8 mouse cellular contexts compared by ENCODE assay signal in the genomic region with DNA sequence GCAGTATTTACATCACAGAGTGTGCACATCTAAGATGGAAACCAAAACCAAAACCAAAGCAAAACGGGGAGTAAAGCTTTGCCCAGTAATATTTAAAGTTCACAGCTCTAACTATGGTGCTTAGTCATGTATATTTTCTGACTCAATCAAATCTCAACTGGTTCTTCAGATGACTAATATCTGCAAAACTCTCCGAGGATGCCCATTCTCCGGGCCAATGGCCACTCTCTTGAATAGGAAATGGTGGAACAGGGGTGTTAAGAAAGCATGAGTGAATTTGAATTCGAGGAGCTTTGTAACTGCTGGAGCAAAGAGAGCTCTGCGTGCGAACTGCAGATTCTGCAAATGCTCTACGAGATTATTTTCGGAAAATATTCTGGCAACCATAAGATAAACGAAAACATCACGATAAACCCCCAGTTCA. TPM values are rescaled to one million over a fixed set of nuclear protein-coding genes. Genes with fewer than 3 reads are reported as not detected.
DNase-seq lines count a peak whose midpoint lies in the region; ATAC-seq and TF ChIP-seq lines count a peak whose summit lies in the region.

No protein-coding gene starts in this region.

- peaks cover 6% of the 10 kb centered on the region for H3K36me3 ChIP-seq in spleen, adult 2 months (ENCODE audit: control insufficient read depth, insufficient read depth, low read length)
- peaks cover 2% of the 10 kb centered on the region; the same call in 1 of the 2 replicates for H3K36me3 ChIP-seq in erythroblast, embryonic 14.5 days (ENCODE audit: control insufficient read depth)
- peaks cover 4% of the 10 kb centered on the region; the same call in 1 of the 2 replicates for H3K36me3 ChIP-seq in intestine, embryonic 16.5 days (ENCODE audit: control insufficient read depth, insufficient read depth, low read length)
- H3K36me3 ChIP-seq in midbrain, embryonic 11.5 days (ENCODE audit: control insufficient read depth, insufficient read depth, low read length) = peaks cover 9% of the 10 kb centered on the region; the same call in 1 of the 2 replicates

- peak overlapping the region; percentile 13; the same call in 1 of the 2 replicates for H3K27ac ChIP-seq in spleen, adult 2 months (ENCODE audit: insufficient read depth, low read length)
- peak overlapping the region; percentile 90 for H3K27ac ChIP-seq in intestine, embryonic 16.5 days (ENCODE audit: low read length)
- H3K27ac ChIP-seq in midbrain, embryonic 11.5 days (ENCODE audit: low read depth, low read length) = no peak overlapping the region

- TF ChIP-seq CTCF in spleen, adult 2 months (IDR thresholded peaks at IDR 0.05; ENCODE audit: extremely low read depth, insufficient read depth, insufficient read length, insufficient replicate concordance) = no peak

- no peaks in the 10 kb centered on the region for H3K27me3 ChIP-seq in spleen, adult 2 months (ENCODE audit: control insufficient read depth, insufficient read depth, low read length)
- H3K27me3 ChIP-seq in erythroblast, embryonic 14.5 days (ENCODE audit: control insufficient read depth) = no peaks in the 10 kb centered on the region
- H3K27me3 ChIP-seq in intestine, embryonic 16.5 days (replicated peaks; ENCODE audit: control insufficient read depth, insufficient read depth, low read length) = no peaks in the 10 kb centered on the region
- H3K27me3 ChIP-seq in midbrain, embryonic 11.5 days (ENCODE audit: control insufficient read depth, insufficient read depth, low read length) = no peaks in the 10 kb centered on the region

- under 1% methylated on average over 10 of the region's 10 CpGs for WGBS in spleen, adult 2 months
- under 1% methylated on average over 10 of the region's 10 CpGs for WGBS in intestine, embryonic 16.5 days
- 2% methylated on average over 10 of the region's 10 CpGs for WGBS in midbrain, embryonic 11.5 days

- H3K4me3 ChIP-seq in spleen, adult 2 months (ENCODE audit: extremely low read depth, insufficient read depth, insufficient read length) = peak overlapping the region; percentile 71
- H3K4me3 ChIP-seq in erythroblast, embryonic 14.5 days (replicated peaks) = peak overlapping the region; percentile 66
- peak overlapping the region; percentile 80 for H3K4me3 ChIP-seq in intestine, embryonic 16.5 days (ENCODE audit: low read length)
- H3K4me3 ChIP-seq in midbrain, embryonic 11.5 days (ENCODE audit: low read depth, low read length) = peak overlapping the region; percentile 58

- peak overlapping the region; percentile 86 for H3K9ac ChIP-seq in intestine, embryonic 16.5 days (ENCODE audit: low read depth, low read length)
- peak overlapping the region; percentile 71 for H3K9ac ChIP-seq in midbrain, embryonic 11.5 days (ENCODE audit: low read length)

- no peaks in the 10 kb centered on the region for H3K9me3 ChIP-seq in erythroblast, embryonic 14.5 days (ENCODE audit: control insufficient read depth, low read length)
- H3K9me3 ChIP-seq in intestine, embryonic 16.5 days (ENCODE audit: control insufficient read depth, low read length) = no peaks in the 10 kb centered on the region
- H3K9me3 ChIP-seq in midbrain, embryonic 11.5 days (ENCODE audit: control insufficient read depth, low read length) = no peaks in the 10 kb centered on the region

- ATAC-seq in intestine, embryonic 16.5 days = peak; percentile 61
- ATAC-seq in midbrain, embryonic 11.5 days (ENCODE audit: low FRiP score) = peak; percentile 63

- peak; percentile 40 for DNase-seq in adrenal gland, adult 2 months
- DNase-seq in adrenal gland, postnatal 4 days (ENCODE audit: low spot score in 2 of 2) = no peak
- DNase-seq in spleen, adult 2 months (ENCODE audit: low read depth in 1 of 2, low spot score in 2 of 2) = peak in 1 of 2 experiments; percentile 15
- DNase-seq in spleen, postnatal 10 days (ENCODE audit: low spot score in 2 of 2) = no peak
- no peak for DNase-seq in midbrain, embryonic 11.5 days (ENCODE audit: low spot score, missing footprints)
- DNase-seq in yolk sac, embryonic 10.5 days (ENCODE audit: low spot score) = no peak

- H3K4me1 ChIP-seq in spleen, adult 2 months (ENCODE audit: control insufficient read depth, insufficient read depth, insufficient read length) = peaks cover 4% of the 10 kb centered on the region
- peaks cover 14% of the 10 kb centered on the region for H3K4me1 ChIP-seq in erythroblast, embryonic 14.5 days (ENCODE audit: control insufficient read depth)
- peaks cover 4% of the 10 kb centered on the region for H3K4me1 ChIP-seq in intestine, embryonic 16.5 days (ENCODE audit: control insufficient read depth, insufficient read depth, low read length)
- peaks cover 4% of the 10 kb centered on the region; the same call in 1 of the 2 replicates for H3K4me1 ChIP-seq in midbrain, embryonic 11.5 days (ENCODE audit: control insufficient read depth, insufficient read depth, low read length)

- no peak for TF ChIP-seq POLR2A in spleen, adult 2 months (IDR thresholded peaks at IDR 0.05; ENCODE audit: low read depth, low read length)

- H3K4me2 ChIP-seq in intestine, embryonic 16.5 days (ENCODE audit: low read depth, low read length) = peak overlapping the region; percentile 65
- H3K4me2 ChIP-seq in midbrain, embryonic 11.5 days = peak overlapping the region; percentile 52

RNA-seq across cellular contexts. Expression of gene Zfp945, which starts 0.5 kb away (rescaled TPM):
- total RNA-seq in adrenal gland, adult 2 months (2021) = 10 to 100 TPM in 1 of 2 experiments, 1 to 10 TPM in 1; 9.3 to 14.0 TPM
- polyA plus RNA-seq in adrenal gland, adult 2 months (2012; rRNA removed) = 0.85 and 0.93 TPM in 2 replicates
- total RNA-seq in adrenal gland, postnatal 4 days (2021) = 10 to 100 TPM; 33.8 to 35.5 TPM
- 1.3 and 1.4 TPM in 2 replicates for polyA plus RNA-seq in spleen, adult 2 months (2012; rRNA removed)
- polyA plus RNA-seq in erythroblast, embryonic 14.5 days (2012) = 0.02 TPM in 2 replicates
- polyA plus RNA-seq in intestine, embryonic 16.5 days (2015; fragmentation: Nextera tagmentation; extraction: Ambion mirVana) = 9.5 and 10.9 TPM in 2 replicates
- polyA plus RNA-seq in midbrain, embryonic 11.5 days (2014; fragmentation: Nextera tagmentation; extraction: Ambion mirVana) = 24.9 and 25.9 TPM in 2 replicates
